In the genomic region with DNA sequence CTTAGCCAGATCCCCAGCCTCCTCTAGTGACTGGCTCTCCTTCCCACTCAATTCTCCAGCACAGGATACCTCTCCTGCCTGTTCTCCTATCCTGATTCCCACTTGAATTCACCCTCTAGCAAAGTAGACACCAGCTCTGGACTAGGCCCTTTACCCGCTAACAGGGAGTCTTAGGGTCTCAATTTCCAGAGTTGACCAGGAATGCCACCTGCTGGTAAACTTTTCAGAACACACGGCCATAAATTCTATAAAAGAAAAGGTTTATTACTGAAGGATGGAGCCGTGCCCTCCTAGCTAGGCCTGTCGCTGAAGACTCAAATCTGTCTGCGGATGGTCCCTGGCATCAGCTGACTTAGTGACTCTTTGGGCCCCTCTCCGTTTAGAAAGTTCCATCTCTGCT, we compare ENCODE assay signal across 11 mouse cellular contexts.
DNase-seq lines count a peak whose midpoint lies in the region; ATAC-seq and TF ChIP-seq lines count a peak whose summit lies in the region.
"Had no signal": no experiment of that assay in that cellular context is flagged by ENCODE, and none has a peak within 500 bp of the region (broad histone marks: within the 10 kb centered on the region; RNA-seq: fewer than 3 reads in every experiment).

No protein-coding gene starts in this region.

- no peak overlapping the region for H3K4me3 ChIP-seq in left cerebral cortex, adult 2 months
- H3K4me3 ChIP-seq: embryonic facial prominence, embryonic 13.5 days; heart, embryonic 13.5 days; lung, embryonic 15.5 days had no signal

- H3K27ac ChIP-seq in left cerebral cortex, adult 2 months, result no peak overlapping the region
- H3K27ac ChIP-seq: embryonic facial prominence, embryonic 13.5 days; heart, embryonic 13.5 days; lung, embryonic 15.5 days had no signal

- peak; percentile 16 for ATAC-seq in Patski

- peak; percentile 48 for DNase-seq in embryo, embryonic 10 days (ENCODE audit: low spot score)
- DNase-seq in embryo, embryonic 9.5 days (ENCODE audit: extremely low spot score), result no peak
- no peak for DNase-seq in left cerebral cortex, adult 2 months (ENCODE audit: extremely low spot score in 1 of 2, low spot score in 2 of 2)
- DNase-seq in left cerebral cortex, adult 11 months (ENCODE audit: low spot score), result no peak
- no peak for DNase-seq in Patski (ENCODE audit: low read depth, low spot score)
- peak; percentile 33 for DNase-seq in kidney, adult 9 months
- no peak for DNase-seq in urinary bladder, postnatal 25 days (ENCODE audit: low spot score)
- DNase-seq in MN1 (ENCODE audit: low spot score), result no peak

- in situ Hi-C loops in Patski (cut with MboI; ENCODE audit: low pct_unique_long_range_greater_than_20kb), result loop anchor here (10.0 kb wide), 1 partner anchor 277 kb away; no protein-coding TSS in a partner anchor

- intact Hi-C loops in left cerebral cortex, adult 2 months (cut with DNase I), result loop anchor here (2.0 to 10.0 kb wide), 3 partner anchors 109 to 417 kb away; no protein-coding TSS in a partner anchor

- no peaks in the 10 kb centered on the region for H3K27me3 ChIP-seq in Patski
- H3K27me3 ChIP-seq: embryonic facial prominence, embryonic 13.5 days; heart, embryonic 13.5 days; lung, embryonic 15.5 days had no signal

- CTCF ChIA-PET in Patski (lab: Charles Lee), result interaction anchor here (0.7 to 1.2 kb wide), 5 partner anchors 8 to 322 kb away, joined by 3 to 6 read pairs (median 3); no protein-coding TSS in a partner anchor

- POLR2A ChIA-PET in Patski (lab: Charles Lee), result no interaction called here

- peak; percentile 41 for TF ChIP-seq CTCF in left cerebral cortex, adult 2 months (IDR thresholded peaks at IDR 0.05)
- TF ChIP-seq CTCF in Patski (IDR thresholded peaks at IDR 0.05), result peak; percentile 50

Comparison
In these comparisons a context has a peak if more than half of its experiments do, and no peak if none do; other contexts are left out.
1. DNase-seq: peak in embryo, embryonic 10 days (single experiment) and kidney, adult 9 months (single experiment); none in embryo, embryonic 9.5 days (single experiment), left cerebral cortex, adult 2 months (0 of 2), left cerebral cortex, adult 11 months (single experiment), Patski (single experiment), urinary bladder, postnatal 25 days (single experiment) and MN1 (single experiment).